Mouse (Mus musculus) liver, embryonic 12.5 days (tissue): Measurements from ENCODE around the gene Tulp1. TPM values are rescaled to one million over a fixed set of nuclear protein-coding genes. Genes with fewer than 3 reads are reported as not detected.

Experiments
- ATAC-seq: fragments of 200-750 bp; cut with Nextera tagmentation; 2 replicates; pipeline ENCODE4 v1.8.0; 2017; ENCODE audit warnings: moderate number of reproducible peaks, mild to moderate bottlenecking, moderate library complexity
- H3K27ac ChIP-seq: fragments of 300-500 bp; sonication (generic); 2 replicates; pipeline ENCODE4 v1.5.1; 2016; ENCODE audit warnings: mild to moderate bottlenecking
- H3K27me3 ChIP-seq: fragments of 300-500 bp; sonication (generic); replicated peaks from 2 replicates; pipeline ENCODE4 v1.6.1; 2016; ENCODE audit warnings: mild to moderate bottlenecking, moderate library complexity
- H3K36me3 ChIP-seq: fragments of 300-500 bp; sonication (generic); 2 replicates; pipeline ENCODE4 v1.6.1; 2016; ENCODE audit warnings: mild to moderate bottlenecking, moderate library complexity
- H3K4me1 ChIP-seq: fragments of 300-500 bp; sonication (generic); 2 replicates; pipeline ENCODE4 v1.6.1; 2016
- H3K4me2 ChIP-seq: fragments of 300-500 bp; sonication (generic); 2 replicates; pipeline ENCODE4 v1.6.1; 2016; ENCODE audit warnings: mild to moderate bottlenecking, moderate library complexity
- H3K4me3 ChIP-seq: fragments of 300-500 bp; sonication (generic); 2 replicates; pipeline ENCODE4 v1.5.1; 2016; ENCODE audit warnings: mild to moderate bottlenecking, moderate library complexity
- H3K9ac ChIP-seq: fragments of 300-500 bp; sonication (generic); 2 replicates; pipeline ENCODE4 v1.6.1; 2016; ENCODE audit warnings: mild to moderate bottlenecking, moderate library complexity
- H3K9me3 ChIP-seq: fragments of 300-500 bp; sonication (generic); replicated peaks from 2 replicates; pipeline ENCODE4 v1.6.1; 2016; ENCODE audit warnings: mild to moderate bottlenecking, moderate library complexity
- WGBS: fragments of 180-500 bp; shearing (Covaris S2); methylation state at CpG from one replicate; pipeline ENCODE4 v1.1.7; 2016; ENCODE audit not compliant: insufficient replicate concordance; 5-methylcytosine and 5-hydroxymethylcytosine counted together
- polyA plus RNA-seq: library from polyadenylated mRNA; unstranded; fragments of >200 nt; fragmentation: Nextera tagmentation; extraction: Ambion mirVana; gene quantifications from 2 replicates; pipeline ENCODE4 v1.2.1, GENCODE M21; 2016

The Tulp1 gene
- polyA plus RNA-seq, 1 experiment from 2014 or later = 1.4 TPM

- Histone ChIP-seq H3K4me1 (peaks cover 96% of the 10 kb centered on the region), H3K27ac (no peak overlapping the region), H3K4me2 (peak overlapping the region; percentile 89), H3K27me3 (peaks cover 76% of the 10 kb centered on the region), H3K36me3 (no peaks in the 10 kb centered on the region), H3K9ac (peak overlapping the region; percentile 14), H3K4me3 (no peak overlapping the region), H3K9me3 (no peaks in the 10 kb centered on the region)
- WGBS = 45% methylated on average over 6 of the region's 6 CpGs
- no peak for ATAC-seq
These were observed 16.8 kb downstream of the Tulp1 start for GRCm38 (mm10) chr17:28348211-28348610.

GRCm38 (mm10) chr17:28347327-28347726 is 17.7 kb downstream of the Tulp1 start:
- 67% methylated on average over 10 of the region's 10 CpGs for WGBS
- peaks cover 96% of the 10 kb centered on the region for H3K4me1 ChIP-seq
- H3K9me3 ChIP-seq = no peaks in the 10 kb centered on the region
- ATAC-seq = no peak
- no peak overlapping the region for H3K27ac ChIP-seq
- peaks cover 84% of the 10 kb centered on the region for H3K27me3 ChIP-seq
- H3K4me3 ChIP-seq = no peak overlapping the region
- no peaks in the 10 kb centered on the region for H3K36me3 ChIP-seq
- no peak overlapping the region for H3K4me2 ChIP-seq
- H3K9ac ChIP-seq = no peak overlapping the region

GRCm38 (mm10) chr17:28345882-28346281 is 19.1 kb downstream of the Tulp1 start:
- Histone ChIP-seq H3K4me3 (no peak overlapping the region), H3K9ac (no peak overlapping the region), H3K4me2 (peak overlapping the region; percentile 16; the same call in 1 of the 2 replicates), H3K27me3 (peaks cover 86% of the 10 kb centered on the region), H3K36me3 (0 out of 2 replicates have a peak, but pooled peaks cover under 1% of the 10 kb centered on the region), H3K9me3 (no peaks in the 10 kb centered on the region), H3K27ac (peak overlapping the region; percentile 54; the same call in 1 of the 2 replicates), H3K4me1 (peaks cover 94% of the 10 kb centered on the region)
- WGBS = 20% methylated on average over 10 of the region's 10 CpGs
- no peak for ATAC-seq

DNA sequence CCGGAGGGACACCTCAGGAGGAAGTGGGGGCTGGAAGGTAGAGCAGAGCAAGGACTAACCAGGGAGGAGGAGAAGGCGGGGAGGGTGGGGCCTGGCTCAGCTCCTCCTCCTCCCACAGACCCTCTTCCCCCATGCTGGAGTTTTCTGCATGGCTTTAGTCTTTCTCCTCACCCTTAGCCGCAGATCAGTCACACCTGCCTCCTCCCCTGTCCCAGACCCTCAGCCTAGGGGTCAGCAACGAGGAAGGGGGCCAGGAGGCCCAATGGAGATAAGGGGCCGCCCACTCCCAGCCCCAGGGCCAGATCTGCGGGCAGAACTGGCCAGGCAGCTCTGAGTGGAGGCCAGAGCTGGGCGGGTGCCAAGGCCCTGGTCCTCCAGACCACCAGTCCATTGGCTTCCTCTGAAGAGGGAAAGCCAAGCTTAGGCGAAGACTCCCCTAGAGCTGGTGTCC is 19.7 kb downstream of the Tulp1 start:
- 22% methylated on average over 8 of the region's 8 CpGs for WGBS
- Histone ChIP-seq H3K9ac (no peak overlapping the region), H3K27ac (peak overlapping the region; percentile 54), H3K9me3 (no peaks in the 10 kb centered on the region), H3K4me2 (peak overlapping the region; percentile 16; the same call in 1 of the 2 replicates), H3K4me1 (peaks cover 96% of the 10 kb centered on the region), H3K27me3 (peaks cover 90% of the 10 kb centered on the region), H3K36me3 (peaks cover 6% of the 10 kb centered on the region), H3K4me3 (no peak overlapping the region)
- ATAC-seq = no peak

DNA sequence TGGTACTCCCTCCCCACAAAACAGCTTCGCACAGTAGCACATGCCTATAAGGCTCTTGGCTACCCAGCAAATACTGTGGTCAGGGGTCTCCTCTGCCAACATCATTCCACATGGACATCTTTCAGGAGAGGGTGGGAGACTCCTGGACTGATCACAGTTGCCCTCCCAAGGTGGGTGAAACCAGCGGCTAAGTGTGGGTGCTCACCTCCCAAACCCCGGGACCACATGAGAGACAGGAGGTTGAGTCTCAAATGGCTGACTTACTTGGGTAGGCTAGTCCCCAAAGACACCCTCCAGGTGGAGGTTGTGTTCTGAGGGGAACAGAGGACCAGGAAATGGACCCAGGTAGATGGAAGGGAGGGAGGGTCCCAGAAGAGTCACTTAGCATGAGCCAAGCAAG is 20.4 kb downstream of the Tulp1 start:
- H3K36me3 ChIP-seq = peaks cover 12% of the 10 kb centered on the region
- no peak overlapping the region for H3K4me3 ChIP-seq
- H3K4me1 ChIP-seq = peaks cover 90% of the 10 kb centered on the region
- WGBS = 53% methylated on average over 3 of the region's 3 CpGs
- H3K27ac ChIP-seq = peak overlapping the region; percentile 54; the same call in 1 of the 2 replicates
- H3K27me3 ChIP-seq = peaks cover 86% of the 10 kb centered on the region
- ATAC-seq = no peak
- H3K9ac ChIP-seq = no peak overlapping the region
- no peak overlapping the region for H3K4me2 ChIP-seq
- H3K9me3 ChIP-seq = no peaks in the 10 kb centered on the region

- Histone ChIP-seq H3K27ac (peak overlapping the region; percentile 54; the same call in 1 of the 2 replicates), H3K9ac (no peak overlapping the region), H3K4me1 (peaks cover 84% of the 10 kb centered on the region), H3K4me3 (no peak overlapping the region), H3K27me3 (peaks cover 81% of the 10 kb centered on the region), H3K4me2 (0 out of 2 replicates have a peak overlapping the region, but pooled peaks have one; percentile 16), H3K36me3 (peaks cover 18% of the 10 kb centered on the region), H3K9me3 (no peaks in the 10 kb centered on the region)
- WGBS = 36% methylated on average over 4 of the region's 4 CpGs
- no peak for ATAC-seq
These were observed 20.9 kb downstream of the Tulp1 start for GRCm38 (mm10) chr17:28344050-28344607.

- Histone ChIP-seq H3K4me3 (peak overlapping the region; percentile 23), H3K27ac (peak overlapping the region; percentile 41; the same call in 1 of the 2 replicates), H3K9ac (peak overlapping the region; percentile 17; the same call in 1 of the 2 replicates), H3K27me3 (peaks cover 53% of the 10 kb centered on the region), H3K9me3 (no peaks in the 10 kb centered on the region), H3K36me3 (peaks cover 45% of the 10 kb centered on the region), H3K4me1 (peaks cover 56% of the 10 kb centered on the region), H3K4me2 (peak overlapping the region; percentile 51)
- peak; percentile 55 for ATAC-seq
- WGBS = 10% methylated on average over 26 of the region's 26 CpGs
These were observed 23.9 kb downstream of the Tulp1 start for GRCm38 (mm10) chr17:28341091-28341490.

DNA sequence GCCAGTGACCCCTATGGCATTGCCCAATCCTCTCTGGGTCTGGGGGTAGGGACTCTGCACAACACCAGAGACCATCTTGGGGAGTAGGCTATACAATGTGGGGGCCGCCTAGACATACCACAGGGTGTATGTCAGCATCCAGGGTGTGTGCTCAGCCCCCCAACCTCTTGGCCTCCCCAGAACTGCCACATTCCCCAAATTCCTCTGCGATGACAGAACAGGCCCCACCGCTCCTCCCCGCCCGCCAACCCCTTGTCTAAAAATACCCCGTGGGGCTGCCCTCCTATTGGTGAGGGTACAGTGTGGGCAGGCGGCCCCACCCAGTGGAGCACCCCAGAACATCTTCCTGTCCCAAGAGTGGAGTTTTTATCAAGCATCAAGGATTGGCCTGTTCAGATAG is 24.4 kb downstream of the Tulp1 start:
- Histone ChIP-seq H3K9ac (peak overlapping the region; percentile 17; the same call in 1 of the 2 replicates), H3K9me3 (no peaks in the 10 kb centered on the region), H3K4me1 (peaks cover 51% of the 10 kb centered on the region), H3K27me3 (peaks cover 49% of the 10 kb centered on the region), H3K4me3 (no peak overlapping the region), H3K27ac (peak overlapping the region; percentile 41; the same call in 1 of the 2 replicates), H3K4me2 (peak overlapping the region; percentile 51), H3K36me3 (peaks cover 50% of the 10 kb centered on the region)
- 59% methylated on average over 7 of the region's 7 CpGs for whole genome bisulfite sequencing
- ATAC-seq = no peak

- ATAC-seq = no peak
- Histone ChIP-seq H3K27ac (no peak overlapping the region), H3K4me1 (peaks cover 33% of the 10 kb centered on the region), H3K9ac (no peak overlapping the region), H3K4me3 (no peak overlapping the region), H3K27me3 (peaks cover 35% of the 10 kb centered on the region), H3K4me2 (no peak overlapping the region), H3K9me3 (no peaks in the 10 kb centered on the region), H3K36me3 (peaks cover 64% of the 10 kb centered on the region)
- 80% methylated on average over 7 of the region's 7 CpGs for WGBS
These were observed 27.5 kb downstream of the Tulp1 start for GRCm38 (mm10) chr17:28337547-28337946.

- no peak overlapping the region for H3K4me3 ChIP-seq
- peaks cover 30% of the 10 kb centered on the region for H3K4me1 ChIP-seq
- no peaks in the 10 kb centered on the region for H3K9me3 ChIP-seq
- no peak overlapping the region for H3K9ac ChIP-seq
- peaks cover 79% of the 10 kb centered on the region for H3K36me3 ChIP-seq
- peaks cover 17% of the 10 kb centered on the region for H3K27me3 ChIP-seq
- H3K27ac ChIP-seq = no peak overlapping the region
- ATAC-seq = no peak
- no peak overlapping the region for H3K4me2 ChIP-seq
- 63% methylated on average over 10 of the region's 10 CpGs for WGBS
These were observed 29.8 kb downstream of the Tulp1 start for GRCm38 (mm10) chr17:28335267-28335666.

DNA sequence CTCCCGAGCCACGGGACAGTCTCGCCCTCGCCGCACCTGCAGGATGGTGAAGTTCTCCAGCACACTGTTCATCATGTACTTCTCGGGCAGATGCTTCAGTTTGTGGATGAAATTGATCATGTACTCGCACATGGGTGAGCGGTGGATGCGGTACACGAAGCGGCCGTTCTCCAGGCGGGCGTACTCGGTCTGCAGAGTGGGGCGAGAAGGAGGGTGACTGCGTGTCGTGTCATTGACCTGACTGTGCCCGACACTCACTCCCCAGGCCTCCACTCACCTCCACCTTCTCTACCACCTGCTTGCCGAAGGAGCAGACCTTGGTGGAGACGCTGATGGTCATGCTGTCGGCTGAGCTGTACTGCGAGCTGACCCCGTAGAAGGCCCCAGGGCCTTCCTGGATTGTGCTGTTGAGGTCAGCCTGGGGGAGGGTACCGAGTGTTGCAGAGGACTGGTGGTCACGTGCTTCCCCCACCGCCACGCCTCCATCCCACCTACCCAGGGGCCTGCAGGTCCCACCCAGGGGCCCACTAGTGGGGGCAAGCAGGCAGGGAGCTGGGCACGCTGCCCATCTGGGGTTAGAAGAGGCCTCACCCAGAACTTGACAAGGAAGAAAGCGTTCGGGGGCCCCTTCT is 32.0 kb downstream of the Tulp1 start:
- Histone ChIP-seq H3K36me3 (peaks cover 72% of the 10 kb centered on the region), H3K9ac (no peak overlapping the region), H3K4me1 (peaks cover 43% of the 10 kb centered on the region), H3K4me2 (0 out of 2 replicates have a peak overlapping the region, but pooled peaks have one; percentile 1), H3K9me3 (no peaks in the 10 kb centered on the region), H3K4me3 (no peak overlapping the region), H3K27ac (peak overlapping the region; percentile 53; the same call in 1 of the 2 replicates), H3K27me3 (peaks cover 14% of the 10 kb centered on the region)
- WGBS = 43% methylated on average over 31 of the region's 31 CpGs
- no peak for ATAC-seq
